Mouse (Mus musculus): Measurements from ENCODE around the gene BC028528.

GRCm38 (mm10) chr3:95933111-95933750 lies 41.4 kb upstream of the BC028528 start:
- no peak for TF ChIP-seq CTCF (IDR thresholded peaks at IDR 0.05; ENCODE audit: low read depth)
- TF ChIP-seq EP300 (IDR thresholded peaks at IDR 0.05; ENCODE audit: low read depth) = no peak

Measured in liver, postnatal 0 days (tissue).